Mouse (Mus musculus) common myeloid progenitor, adult 5-6 weeks (primary cell): Measurements from ENCODE around the gene Atn1. TPM values are rescaled to one million over a fixed set of nuclear protein-coding genes. Genes with fewer than 3 reads are reported as not detected.

Experiments used
- ATAC-seq: replicated peaks from 2 replicates; pipeline ENCODE4 v1.8.0; 2016; ENCODE audit warnings: low read depth, mild to moderate bottlenecking, moderate TSS enrichment, inconsistent platforms; ENCODE audit not compliant: poor library complexity, severe bottlenecking
- total RNA-seq: library from RNA; stranded (forward); fragments of 200-1000, 187-1606 nt; gene quantifications from 2 replicates; pipeline ENCODE4 v1.2.3, GENCODE M21; 2017

Atn1 gene
- total RNA-seq, 1 experiment from 2014 or later = 4.6 TPM

DNA sequence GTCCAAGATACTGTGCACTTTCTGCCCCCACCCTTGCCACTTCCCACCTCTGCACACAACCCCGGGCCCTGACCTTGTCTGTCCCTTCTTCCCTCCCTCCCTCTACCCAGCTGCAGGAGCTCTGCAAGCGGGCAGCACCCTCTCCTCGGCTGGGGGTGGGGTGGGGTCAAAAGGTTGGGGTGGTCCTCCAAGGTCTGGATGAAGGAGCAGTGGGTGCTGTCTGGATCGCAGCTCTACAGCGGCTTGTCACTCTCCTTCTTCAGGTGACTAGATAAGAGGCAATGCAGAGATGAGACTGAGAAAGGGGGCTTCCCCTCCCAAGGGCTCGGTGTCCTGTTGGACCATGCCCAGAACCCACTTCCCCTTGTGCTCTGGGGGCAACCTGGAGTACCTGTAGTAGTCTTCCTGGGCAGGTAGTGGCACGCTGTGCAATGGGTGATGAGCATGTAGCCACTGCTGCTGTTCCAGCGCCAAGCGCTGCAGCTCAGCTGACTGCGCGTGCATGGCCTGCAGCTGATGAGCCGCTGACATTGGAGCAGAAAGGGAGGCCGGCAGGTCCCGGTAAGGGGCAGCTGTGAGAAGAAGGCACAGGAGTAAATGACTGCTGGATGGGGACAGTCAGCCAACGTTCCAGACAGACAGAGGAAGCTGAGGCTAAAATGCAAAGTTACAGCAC lies 13.3 kb downstream of the Atn1 start:
- no peak for ATAC-seq

DNA sequence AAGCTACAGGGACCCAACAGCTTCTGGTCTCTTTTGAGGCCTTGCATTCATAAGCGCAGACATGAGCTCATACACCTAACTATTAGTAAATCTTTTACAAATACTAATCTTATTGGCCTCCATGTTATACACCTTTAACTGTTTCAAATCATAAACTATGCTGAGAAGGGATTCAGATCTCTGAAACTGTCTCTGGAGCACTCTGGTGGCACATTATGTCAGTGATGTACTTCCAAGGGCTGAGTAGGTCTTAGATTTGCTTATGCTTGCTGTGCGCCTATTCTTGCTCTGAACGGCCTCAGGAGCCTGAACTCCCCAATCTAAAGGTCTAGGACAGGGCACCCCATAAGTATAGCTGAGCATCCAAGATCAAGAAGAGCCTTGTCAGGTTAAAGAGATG lies 14.5 kb downstream of the Atn1 start:
- ATAC-seq = no peak

GRCm38 (mm10) chr6:124740888-124741761 lies 15.2 kb downstream of the Atn1 start, which contains the start of gene Grcc10:
Gene Grcc10 (minus strand): TSS chr6:124741374.
- peak; percentile 68 for ATAC-seq

- ATAC-seq = no peak
These were observed 16.0 kb downstream of the Atn1 start for GRCm38 (mm10) chr6:124740211-124740887.

DNA sequence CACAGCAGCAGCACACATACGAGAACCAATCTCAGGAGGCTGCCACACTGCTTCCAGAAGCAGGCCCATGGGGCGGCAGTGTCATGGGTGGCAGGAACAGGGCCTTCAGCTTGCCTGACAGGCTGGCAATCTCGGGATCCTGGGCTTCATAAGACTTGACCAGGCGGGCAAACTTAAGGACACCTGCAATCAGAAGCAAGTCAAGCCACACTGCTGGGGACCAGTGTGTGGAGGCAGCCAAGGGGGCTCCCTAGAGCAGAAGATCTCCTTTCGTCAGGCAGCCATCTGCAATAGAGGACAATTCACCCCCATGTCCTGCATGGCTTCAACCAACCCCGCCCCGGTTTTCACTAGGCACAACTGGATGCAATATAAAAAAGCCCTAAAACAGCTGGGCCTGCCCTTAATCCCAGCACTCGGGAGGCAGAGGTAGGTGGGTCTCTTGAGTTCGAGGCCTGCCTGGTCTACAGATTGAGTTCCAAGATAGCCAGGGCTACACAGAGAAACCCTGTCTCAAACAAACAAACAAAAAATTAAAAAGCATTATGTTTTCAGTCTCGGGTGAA lies 17.0 kb downstream of the Atn1 start:
- ATAC-seq = no peak

DNA sequence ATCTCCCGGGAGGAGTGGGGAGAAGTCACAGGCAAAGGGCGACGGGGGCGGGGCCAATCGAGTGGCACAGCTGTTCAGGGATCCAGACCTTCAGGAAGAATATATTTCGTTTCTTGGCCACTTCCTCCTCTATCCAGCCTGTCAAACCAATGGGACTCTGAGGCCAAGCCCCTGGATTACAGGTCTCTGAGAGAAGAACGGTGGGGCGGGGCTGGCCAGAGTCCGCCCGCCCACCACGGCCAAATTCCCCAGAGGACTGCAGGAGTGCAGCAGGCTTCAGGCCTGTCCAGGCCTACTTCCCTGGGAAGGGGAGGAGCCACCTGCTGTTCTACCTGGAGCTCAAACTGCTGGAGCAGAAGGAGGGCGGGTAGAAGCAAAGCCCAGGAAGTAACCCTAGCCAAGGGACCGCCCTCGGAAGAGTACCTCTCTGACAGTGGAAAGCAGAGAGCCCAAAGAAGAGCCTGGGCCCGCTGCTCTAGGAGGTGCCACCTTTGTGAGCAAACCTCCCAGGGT lies 17.8 kb downstream of the Atn1 start, which contains the start of gene Ptpn6:
Gene Ptpn6, minus strand, starts transcription at position 204 of the 513 bp plus-strand sequence.
- ATAC-seq = peak; percentile 28

DNA sequence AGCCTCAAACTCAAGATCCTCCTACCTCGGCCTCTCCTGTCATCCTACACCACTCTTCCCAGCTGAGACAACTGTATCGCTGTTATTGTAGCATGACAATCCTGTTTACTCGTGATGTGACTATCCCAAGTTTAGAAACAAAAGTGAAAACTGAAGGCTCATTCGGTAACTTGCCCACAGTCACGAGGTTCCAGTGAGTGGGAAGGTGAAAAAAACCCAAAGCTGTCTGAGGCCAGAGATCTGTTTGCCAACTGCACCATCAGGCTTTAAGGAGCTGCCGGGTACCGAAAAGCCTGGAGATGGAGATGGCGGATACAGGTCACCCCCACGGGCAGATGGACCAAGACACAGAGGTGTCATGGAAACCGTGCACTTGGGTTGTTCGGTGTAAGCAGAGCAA lies 19.3 kb downstream of the Atn1 start:
- ATAC-seq = no peak

DNA sequence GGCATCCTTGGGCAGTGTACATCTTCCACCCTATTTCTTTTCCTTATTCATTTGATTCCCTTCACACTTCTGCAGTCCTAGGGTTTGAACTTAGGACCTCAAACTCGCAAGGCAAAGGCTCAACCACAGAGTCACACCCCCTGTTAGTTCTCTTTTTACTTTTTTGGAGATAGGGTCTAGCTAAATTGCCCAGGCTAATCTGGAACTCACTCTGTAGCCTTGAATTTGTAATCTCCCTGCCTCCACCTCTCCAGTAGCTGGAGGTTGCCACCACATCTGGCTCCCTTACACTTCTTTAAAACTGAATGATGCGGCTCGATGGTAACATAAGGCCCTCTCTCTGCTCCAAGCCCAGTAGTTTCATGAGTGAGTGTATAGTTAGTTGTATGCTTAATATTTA lies 21.9 kb downstream of the Atn1 start:
- ATAC-seq = no peak

DNA sequence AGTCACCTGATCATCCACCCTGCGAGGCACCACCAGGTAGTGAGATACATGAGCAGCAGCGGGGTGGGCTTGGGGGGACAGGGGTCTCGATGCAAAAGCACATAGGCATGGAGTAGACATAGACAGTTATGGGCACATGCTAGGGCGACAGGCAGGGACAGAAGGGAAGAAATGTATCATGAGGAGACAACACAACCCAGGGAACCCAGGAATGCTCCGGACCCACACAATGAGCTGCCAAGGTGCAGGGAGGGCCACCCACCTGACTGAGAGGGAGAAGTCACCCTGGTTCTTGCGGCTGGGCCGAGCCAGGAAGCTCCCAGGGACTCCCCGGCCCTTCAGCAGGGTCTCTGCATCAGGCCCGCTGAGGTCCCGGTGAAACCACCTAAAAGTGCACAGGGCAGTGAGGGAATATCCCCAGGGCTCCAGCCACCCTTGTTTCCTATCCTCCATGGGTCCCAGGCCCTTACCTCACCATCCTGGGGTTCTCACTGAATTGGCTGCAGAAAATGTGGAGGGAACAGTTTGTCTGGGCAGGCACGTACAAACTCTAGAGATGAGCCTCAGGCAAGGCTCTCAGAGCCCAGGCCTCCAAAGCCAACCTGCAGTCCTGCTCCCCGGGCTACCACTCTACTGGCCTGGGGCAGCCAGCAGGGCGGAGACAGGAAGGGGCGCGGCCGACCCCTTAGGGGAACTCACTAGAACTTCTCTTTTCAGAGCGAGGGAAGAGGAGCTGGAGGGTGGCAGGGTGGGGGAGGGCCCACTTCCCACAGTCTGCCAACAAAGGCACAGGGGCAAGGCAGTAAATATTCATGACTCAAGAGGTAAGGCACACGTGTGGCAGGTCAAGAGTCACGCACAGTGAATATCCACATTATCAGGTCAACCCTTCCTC lies 23.6 kb downstream of the Atn1 start:
- ATAC-seq = peak; percentile 84

DNA sequence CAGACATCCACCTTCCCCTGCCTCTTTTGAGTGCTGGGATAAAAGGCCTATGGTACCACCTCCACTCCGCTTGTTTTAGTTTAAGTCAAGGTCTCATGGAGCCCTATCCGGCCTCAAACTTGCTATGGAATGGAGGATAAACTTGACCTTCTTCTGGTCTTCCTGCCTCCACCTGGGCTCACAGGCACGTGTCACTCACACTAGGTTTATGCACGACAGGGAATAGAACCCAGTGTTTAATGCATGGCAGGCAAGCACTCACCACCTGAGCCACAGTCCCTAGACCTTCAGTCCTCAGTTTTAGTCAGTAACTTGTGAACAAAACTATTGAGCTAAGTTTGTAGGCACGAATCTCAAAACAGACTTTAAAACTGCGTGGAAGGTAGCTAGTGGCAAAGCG lies 25.3 kb downstream of the Atn1 start:
- ATAC-seq = no peak

DNA sequence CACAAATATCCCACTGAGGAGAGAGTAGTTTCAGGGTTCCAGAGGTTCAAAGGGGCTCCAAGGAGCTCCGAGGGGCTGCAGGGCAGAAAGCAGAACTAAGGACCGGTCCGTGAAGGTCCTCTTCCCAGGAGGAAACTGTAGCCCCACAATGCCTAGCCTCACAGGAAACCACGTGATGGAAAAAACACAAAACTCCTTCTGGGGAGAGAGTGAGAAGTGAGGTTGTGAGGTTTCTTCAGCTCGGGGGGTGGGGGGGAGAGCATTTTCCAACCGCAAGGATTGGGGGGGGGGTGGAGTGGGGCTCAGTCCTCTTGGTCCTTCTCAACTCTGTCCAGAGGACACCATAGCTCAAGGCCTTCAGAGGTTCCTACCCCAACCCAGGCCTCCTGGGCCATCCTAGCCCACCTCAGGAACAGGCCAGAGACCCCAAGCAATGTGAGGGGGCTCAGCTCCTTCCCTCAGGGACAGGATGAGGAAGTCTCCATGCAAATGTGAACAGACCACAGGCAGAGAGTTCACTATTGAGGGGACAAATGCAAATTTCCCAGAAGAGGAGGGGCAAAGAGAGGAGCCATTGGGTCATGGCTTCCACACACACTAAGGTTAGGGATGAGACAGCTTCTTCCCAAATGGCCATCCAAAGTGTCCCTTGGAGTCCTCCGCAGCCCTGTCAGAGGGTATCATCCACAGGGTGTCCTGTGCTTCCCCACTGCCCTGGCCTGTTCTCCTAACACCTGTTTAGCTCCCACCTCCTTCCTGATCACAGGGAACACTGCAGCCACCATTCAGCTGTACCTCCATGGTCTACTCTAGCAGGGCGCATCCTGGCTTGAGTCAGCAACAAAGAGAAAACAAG lies 26.2 kb downstream of the Atn1 start:
- ATAC-seq = peak; percentile 70

- no peak for ATAC-seq
These were observed 27.7 kb downstream of the Atn1 start for GRCm38 (mm10) chr6:124728621-124729020.

DNA sequence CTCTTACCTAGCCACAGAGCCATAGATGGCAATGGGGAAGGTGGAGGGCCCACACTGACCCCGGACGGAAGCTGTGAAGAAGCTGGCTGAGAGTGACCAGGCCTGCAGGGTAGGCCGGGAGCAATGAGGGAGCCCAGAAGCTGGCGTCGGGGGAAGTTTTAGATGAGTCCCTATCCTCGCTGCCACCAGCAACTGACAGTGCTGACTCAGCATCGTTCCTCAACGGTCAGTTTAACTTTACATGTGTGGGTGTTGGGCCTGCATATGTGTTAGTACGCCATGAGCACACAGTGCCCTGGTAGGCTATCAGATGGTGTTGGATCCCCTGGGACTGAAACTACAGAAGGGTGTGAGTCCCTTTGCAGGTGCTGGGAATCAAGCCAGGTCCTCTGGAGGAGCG lies 31.9 kb downstream of the Atn1 start:
- ATAC-seq = no peak

DNA sequence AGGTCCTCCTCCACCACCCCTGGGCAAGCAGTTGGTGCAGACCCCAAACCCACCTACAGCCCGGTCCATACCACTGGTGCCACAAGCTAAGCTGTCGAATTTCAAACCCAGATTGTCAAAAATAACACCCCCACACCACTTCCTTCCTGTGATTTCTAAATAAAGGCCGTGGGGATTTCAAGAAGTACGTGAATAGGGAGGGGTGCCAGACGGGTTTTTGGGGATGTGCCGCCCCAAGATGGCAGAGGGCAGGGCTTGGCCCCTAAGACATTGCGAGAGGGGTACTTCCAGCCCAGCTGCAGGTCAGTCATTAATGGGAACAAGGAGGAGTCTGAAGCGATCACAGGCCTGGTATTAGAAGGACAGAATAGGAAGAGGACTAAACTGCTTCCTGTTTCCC lies 32.8 kb downstream of the Atn1 start:
- ATAC-seq = peak; percentile 50

DNA sequence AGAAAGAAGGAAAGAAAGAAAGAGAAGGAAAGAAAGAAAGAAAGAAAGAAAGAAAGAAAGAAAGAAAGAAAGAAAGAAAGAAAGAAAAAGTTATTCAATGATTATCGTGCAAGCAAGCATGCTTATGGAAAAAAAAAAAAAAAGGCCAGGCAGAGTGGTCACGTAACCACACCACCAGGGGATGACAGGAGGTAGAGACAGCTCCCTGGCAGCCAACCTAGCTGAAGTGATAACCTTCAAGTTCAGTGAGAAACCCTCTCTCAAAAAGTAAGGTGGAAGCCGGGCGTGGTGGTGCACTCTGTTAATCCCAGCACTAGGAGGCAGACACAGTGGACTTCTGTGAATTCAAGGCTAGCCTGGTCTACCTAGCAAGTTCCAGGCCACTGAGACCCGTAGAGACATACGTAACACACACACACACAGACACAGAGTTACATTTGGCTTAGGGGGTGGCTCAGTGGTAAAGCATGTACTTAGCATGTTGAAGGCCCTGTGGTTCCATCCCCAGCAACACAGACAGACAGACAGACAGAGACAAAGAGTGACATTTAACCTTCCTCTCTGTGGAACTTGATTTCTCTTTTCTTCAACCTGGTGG lies 33.3 kb downstream of the Atn1 start:
- no peak for ATAC-seq

DNA sequence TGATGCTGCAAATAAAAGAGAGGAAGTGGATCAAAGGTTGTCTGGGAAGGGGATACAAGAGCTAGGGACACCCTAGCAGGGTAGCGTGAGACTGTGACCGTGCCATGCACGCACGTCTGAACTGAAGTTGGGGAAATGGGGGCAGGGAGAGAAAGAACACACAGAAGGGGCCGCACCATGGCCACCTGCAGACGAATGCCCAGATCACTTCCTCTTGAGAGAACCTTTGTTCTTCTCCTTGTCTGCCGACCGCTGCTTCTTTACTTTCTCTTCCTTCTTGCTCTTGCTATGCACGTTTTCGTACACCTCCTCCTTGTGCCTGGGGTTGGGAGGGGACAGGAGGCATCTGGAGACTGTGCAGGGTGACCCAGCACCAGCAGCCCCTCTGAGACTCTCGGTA lies 35.4 kb downstream of the Atn1 start:
- ATAC-seq = peak; percentile 31

DNA sequence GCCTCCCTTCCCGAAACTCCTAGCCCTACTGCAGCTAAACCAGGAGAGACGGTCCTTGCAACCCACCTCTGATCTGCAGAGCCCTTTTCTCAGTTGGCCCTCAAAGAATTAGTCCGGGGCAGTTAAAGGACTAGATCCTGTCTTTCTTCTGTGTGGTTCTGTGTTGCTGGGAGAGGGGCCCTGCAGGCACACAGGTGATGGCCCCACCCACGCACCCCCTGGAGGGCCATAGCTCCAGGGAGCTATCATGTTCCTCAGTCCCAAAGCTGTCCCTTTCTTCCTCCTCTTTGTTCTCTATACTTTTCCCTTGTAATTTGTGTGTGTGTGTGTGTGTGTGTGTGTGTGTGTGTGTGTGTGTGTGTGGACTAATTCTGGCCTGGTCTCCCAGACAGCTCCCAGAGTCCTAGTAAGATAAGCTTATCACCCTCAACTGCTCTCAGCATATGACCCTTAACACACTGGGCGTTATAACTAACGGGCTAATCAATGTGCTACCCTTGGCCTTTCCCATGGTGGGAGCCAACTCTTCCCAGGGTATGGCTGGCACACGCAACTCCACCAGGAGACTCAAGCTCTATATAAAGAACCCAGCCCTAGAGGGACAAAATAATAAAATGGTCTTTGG lies 36.9 kb downstream of the Atn1 start:
- no peak for ATAC-seq

DNA sequence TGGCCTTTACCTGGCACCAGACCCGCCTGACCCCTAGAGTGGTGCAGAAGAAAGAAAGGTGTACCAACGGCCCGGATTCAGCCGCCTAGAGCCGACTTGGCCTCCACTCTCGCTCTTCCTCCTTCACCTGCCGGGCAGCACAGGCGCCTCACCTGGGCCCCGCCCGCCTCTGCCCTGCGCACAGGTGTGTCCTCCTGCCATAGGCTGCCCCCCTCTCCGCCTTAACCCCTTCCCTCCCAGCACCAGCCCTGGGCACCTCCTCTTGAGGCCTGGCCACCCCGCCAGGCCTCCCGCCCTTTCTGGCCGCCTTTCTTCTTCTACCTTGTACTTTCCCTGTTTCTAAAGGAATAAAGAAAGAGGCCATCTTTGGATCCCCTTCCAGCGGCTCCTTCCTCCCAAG lies 37.6 kb downstream of the Atn1 start:
- no peak for ATAC-seq
